Mouse (Mus musculus) erythroid progenitor cell, adult 5-6 weeks (primary cell): ENCODE results near the gene Afdn. TPM values are rescaled to one million over a fixed set of nuclear protein-coding genes. Genes with fewer than 3 reads are reported as not detected.

Experiments used
- ATAC-seq: replicated peaks from 2 replicates; pipeline ENCODE4 v1.8.0; 2016; ENCODE audit warnings: moderate number of reproducible peaks, mild to moderate bottlenecking, moderate TSS enrichment, inconsistent platforms; ENCODE audit not compliant: poor library complexity, low FRiP score, severe bottlenecking
- total RNA-seq, 2 experiments: library from RNA; stranded (forward) in 1 of 2; stranded (reverse) in 1 of 2; fragments of 150-400 nt in 1 of 2; fragments of 186-747, 209-891 nt in 1 of 2; gene quantifications; 2 replicates each; pipeline versions ENCODE4 v1.2.3 to v1.2.4; 2015 to 2017; ENCODE audit warnings: low replicate concordance in 2 of 2

Afdn gene
- 3.6 TPM in 1 of 2 replicates, not detected in the other for total RNA-seq (2015; ENCODE audit: low replicate concordance)
- total RNA-seq (2017; ENCODE audit: low replicate concordance), result 1.9 and 8.9 TPM in 2 replicates

DNA sequence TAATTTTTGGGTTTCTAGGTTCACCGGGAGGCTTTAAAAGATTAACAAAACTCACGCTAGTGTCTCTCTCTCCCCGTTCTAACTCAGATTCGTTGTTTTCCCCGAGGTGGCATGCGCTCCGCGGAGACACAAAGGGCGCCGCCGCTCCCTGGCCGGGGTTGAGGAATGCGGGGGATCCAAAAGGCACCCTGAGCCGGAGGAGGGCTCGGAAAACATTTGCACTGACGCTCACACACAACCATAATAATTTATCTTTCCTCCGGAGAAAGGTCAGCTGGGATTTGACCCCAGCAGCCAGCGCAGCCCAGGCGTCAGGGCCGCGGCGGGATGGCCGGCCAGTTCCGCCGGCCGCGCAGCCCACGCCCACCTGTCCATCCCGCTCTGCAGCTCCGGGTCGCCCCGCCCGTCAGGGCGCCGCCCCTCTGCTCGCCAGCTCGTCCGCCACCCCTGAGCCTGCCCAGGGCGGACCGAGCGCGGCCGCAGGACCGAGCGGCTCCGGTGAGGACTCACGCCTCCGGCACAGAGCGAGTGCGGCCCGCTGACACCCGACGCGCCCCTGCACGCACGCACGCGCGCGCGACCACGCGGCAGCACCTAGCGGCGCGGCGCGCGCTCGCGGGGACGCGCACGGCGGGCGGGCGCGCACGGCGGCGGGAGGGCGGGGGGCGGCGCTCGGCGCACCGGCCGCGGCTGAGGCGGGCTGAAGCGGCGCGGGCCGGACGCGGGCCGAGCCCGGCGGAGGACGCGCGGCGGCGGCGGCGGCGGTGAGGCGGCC lies at the start of gene Afdn:
TSS of gene Afdn (plus strand) at position 687 of the 775 bp plus-strand sequence.
- no peak for ATAC-seq

DNA sequence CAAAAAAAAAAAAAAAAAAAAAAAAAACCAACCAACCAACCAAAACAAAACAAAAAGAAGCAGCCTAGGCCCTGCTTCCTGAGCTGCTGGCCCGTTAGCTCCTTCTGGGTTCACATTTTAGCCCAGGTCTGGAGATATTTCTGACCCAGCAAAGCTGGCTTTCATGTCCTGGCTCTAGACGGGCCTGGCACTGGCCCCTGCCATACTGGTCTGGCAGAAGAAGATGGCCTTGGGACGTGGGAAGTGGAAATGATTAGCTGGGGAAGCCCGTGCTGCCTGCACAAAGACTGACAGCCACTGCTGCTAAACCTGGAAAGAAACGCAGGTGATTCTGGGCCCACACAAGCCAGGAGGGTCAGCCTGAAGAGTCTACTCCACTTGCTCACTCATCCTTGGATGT lies 49.2 kb upstream of the Afdn start:
- no peak for ATAC-seq

DNA sequence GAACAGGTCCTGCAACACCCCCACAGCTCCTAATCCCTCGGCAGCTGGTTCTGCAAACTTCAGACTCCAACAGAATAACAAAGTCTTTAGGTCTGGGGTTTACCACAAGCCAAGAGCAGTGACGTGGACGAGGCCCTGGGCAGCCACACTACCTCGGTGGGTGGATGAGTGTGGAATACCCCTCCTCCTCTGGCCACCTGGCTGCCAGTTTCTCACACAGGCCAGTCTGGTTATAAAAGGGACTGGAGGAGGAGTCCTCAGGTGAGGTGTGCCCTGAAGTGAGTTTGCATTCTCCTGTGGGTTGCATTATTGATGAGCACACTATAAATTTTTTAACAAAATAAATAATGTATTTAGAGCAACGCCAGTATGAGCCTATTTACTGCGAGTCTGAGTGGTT lies 48.2 kb upstream of the Afdn start:
- ATAC-seq, result no peak

DNA sequence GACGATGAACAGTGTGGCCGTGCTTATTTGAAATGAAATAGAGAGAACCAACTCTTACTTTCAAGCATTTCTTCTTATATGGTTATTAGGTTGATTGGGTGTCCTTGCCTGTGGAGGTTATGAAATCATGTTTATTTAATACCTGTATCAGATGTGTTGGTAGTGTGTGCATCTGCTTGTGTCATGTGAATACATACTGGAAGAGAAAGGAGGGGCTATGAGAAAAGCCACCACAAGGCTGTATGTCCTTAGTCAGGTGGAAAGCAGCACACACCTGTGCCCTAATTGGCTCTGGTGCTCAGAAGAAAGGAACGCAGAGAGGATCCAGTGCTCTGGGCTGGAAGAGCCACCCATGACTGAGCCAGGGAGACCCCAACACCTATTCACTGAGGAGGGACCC lies 47.8 kb upstream of the Afdn start:
- no peak for ATAC-seq

DNA sequence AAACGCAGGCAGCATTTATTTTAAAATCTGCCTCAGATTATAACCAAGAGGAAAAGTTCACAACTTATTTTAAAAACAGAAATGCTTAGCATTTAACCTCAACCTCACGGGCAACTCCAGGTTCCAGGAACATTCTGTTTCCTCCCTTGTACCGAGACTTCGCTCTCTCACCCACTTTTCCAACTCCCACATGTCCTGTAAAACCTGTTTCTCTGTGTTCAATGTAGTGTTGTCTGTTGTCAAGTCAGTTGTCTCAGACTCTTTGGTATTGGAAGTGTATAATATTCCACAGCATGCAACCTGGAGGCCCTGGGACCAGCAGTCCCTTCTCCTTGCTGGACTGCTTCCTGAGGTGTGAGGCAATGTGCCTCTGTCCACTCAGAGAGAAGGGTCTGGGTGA lies 46.2 kb upstream of the Afdn start:
- ATAC-seq, result no peak

DNA sequence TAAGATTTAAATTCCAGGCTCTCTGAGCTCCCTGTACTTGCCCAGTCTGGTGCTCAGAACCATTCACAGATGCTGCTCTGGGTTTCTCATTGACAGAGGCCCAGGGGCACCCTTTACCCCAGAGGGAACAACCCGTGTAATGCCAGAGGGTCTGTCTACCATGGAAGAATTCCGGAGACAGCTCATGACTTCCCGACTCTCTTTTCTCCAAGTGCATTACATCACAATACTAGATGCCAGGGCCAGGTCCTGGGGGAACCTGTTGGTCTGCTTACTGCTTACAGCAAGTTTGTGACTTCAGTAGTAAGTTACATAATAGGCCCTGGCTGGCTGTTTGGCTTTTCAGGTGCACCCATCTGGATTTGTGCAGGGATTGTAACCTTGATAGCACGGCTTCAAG lies 45.7 kb upstream of the Afdn start:
- ATAC-seq, result no peak

DNA sequence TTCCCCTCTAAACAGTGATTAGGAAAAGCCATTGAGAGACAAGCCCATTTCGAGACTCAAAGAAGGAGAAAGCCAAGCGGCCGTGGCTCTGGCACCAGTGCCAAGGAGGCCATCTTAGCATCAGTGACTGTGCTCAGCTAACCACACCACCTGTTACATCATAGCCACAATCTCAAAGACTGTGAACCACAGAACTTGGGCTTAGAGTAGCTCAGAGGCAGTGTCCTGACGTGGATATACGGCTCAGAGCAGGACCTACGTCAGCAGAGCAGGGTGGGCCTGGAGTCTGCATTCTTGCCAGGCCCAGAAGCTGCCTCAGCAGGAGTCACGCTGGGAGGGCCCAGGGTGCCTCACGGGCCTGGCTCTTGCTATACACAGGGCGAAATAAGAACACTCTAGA lies 44.8 kb upstream of the Afdn start:
- ATAC-seq, result no peak

DNA sequence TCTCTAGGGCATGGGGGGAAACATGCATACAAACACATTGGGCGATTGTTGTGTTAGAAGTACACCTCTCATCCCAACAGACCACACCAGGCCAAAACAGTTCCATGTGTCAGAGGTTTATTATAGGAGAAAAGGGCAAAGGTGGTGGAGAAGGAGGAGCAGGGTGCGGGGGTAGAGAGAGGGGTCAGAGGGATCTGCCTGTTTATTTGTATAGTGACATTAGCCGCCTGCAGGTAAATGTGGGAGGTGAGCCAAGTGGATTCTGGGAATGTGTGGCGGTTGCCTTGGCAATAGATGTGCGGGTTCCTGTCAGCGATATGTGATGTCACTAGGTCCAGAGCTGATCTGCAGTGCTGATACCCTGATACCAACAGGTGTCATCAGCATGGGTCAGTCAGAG lies 44.0 kb upstream of the Afdn start:
- no peak for ATAC-seq

DNA sequence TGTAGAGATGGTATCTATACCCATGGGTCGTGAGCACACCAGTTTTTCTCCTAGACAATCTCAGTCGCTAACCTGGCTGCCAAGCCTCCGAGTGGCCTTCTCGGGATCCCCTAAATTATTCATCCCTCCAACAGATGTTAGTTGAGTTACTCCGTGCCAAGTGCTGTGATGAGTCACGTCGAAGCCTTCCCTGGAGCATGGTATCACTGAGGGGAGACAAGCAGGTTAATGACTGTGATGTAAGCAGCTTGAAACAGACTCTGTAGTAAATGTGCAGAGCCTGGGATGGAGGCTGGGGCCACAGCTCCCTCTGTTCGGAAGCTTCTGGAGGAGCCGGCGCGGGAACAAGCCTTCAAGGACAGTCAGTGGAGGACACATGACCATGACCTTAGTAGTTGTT lies 42.9 kb upstream of the Afdn start:
- ATAC-seq, result no peak

DNA sequence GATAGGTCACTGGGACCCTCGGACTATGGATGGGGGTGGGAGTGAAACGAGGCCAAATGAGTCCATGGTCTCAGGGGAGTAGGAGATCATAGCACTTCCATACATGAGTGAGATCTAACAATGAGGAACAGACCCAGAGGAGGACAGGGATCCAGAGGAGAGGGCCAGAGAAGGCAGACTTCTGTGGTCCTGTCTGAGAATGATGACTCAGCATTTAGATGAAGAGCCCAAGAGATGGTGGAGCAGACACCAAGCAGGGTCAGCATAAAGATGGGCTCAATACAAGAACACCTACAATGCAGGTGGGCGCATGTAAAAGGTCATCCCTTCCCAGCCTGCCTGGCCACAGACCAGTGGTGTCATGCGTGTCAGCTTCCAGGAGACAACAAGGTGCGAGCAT lies 40.2 kb upstream of the Afdn start:
- no peak for ATAC-seq

DNA sequence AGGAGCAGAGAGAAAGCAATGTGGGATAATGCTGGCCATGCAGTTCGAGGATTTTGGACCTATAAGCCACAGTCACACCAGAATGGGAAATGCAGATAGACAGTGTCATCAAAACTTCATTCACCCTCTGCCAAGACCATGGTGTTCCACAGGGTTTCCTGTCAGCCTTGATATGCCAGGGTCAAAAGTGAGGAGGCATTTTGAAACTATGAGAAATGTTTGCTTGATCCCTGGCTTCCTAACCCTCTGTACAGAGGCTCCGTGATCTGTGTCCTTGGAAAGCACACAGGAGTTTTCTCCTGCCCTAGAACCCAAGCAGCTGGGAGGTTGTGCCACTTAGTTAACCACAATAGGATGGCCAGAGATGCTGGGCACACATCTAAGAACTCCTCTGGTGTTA lies 39.0 kb upstream of the Afdn start:
- ATAC-seq, result no peak

DNA sequence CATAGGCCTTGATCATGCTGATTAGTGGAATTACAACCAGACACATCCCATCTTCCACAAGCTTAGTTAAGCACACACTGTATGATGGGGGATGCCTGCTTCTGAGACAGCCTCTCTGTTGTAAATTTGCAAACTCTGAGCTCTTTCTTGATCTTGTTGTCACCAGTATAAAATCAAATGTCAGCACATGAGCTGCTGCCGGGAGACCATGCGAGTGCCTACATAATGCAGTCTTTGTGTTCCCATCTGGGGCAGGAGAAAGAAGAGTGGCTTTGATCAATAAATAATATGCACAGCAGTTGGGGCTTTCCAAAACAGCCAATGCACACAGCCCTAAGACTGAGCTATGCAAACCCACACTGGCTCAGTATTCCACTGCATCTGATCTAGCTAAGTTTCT lies 37.9 kb upstream of the Afdn start:
- no peak for ATAC-seq

DNA sequence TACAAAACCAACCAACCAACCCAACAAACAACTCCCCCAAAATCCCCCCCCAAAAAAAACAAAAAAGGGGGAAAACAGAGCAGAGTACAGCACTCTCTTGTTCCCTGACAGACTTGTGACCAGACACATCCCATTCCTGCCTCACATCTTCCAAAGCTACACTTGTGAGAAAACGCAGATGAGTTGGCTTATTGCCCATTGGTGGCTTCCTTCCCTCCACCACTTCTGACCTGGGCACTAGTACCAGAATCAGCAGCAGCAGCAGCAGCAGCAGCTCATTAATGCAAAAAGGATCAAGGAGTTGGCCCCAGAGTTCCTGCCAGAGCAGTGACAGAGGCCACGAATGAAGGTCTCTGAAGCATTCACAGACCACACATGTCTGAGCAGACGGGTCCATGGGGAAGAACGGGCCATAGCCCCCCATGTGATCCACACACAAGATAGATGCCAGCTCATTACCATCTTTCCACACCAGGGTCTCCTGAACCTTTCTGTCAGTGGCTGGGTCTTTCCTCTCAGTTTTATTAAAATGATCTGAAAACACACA lies 35.3 kb upstream of the Afdn start:
- ATAC-seq, result no peak

DNA sequence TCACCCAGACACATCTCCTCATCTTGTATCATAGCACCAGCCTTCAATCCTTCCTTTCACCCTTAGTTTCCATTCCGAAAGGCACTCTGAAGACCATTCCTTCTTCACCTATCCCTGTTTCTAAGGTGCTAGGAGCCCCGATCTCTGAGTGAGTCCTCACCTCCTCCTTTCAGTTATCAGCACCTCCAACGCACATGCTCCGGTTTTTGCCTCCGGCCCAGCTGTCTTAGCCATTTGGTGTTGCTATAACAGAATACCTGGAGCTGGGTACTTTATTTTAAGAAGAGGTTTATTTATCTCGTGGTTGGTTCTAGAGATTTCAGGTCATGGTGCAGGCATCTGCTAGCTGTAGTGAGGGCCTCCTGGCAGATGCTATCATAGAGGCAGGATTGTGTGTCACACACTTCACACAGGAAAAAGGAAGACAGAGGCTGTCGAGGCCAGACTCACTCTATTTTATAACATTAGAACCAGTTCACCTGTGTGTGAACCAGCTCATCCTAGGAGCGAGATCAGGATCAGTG lies 33.4 kb upstream of the Afdn start:
- no peak for ATAC-seq

DNA sequence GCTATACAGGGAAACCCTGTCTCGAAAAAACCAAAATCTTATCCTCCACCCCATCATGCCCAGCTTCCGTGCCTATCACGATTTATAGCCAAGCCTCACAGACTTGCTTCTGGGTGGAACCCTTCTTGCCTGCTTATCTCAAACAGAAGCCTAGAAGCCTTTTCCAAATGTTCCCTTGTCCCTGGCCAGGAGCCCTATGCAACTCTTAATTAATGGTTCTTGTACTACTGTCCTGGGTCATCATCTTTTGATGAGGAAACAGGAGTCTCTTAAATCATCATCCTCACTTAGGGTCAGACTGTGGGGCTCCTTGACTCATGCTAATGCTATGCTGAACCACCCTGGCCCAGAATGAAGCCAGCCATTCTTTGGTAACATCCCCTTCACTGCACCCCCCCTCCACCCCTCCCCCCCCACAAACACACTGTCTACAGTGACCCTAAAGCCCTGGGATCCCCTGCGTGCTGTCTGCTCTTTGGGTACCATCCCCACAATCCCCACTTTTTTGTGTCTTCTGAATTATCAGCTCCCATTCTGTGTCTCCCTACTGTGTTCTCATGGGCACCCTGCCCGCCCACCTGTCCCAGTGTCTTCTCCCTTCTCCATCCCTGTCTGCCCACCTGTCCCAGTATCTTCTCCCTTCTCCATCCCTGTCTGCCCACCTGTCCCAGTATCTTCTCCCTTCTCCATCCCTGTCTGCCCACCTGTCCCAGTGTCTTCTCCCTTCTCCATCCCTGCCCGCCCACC lies 29.2 kb upstream of the Afdn start:
- ATAC-seq, result no peak

DNA sequence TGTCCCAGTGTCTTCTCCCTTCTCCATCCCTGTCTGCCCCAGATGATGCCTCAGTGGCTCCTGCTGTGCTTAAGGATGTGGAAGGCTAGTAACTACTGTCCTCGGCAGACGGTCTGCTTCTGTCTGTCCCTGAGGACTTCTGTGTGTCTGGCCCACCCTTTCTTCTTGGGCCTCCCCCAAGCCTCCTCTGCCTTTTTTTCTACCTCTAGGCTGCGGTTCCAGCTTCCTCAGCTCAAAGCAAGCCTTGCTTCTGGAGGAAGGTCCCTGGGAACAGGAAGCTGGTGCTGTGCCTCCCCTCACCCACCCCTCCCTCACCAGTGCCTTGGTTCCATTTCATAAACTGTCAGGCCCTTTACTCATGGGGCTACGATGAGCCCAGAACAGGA lies 28.6 kb upstream of the Afdn start:
- ATAC-seq, result no peak

DNA sequence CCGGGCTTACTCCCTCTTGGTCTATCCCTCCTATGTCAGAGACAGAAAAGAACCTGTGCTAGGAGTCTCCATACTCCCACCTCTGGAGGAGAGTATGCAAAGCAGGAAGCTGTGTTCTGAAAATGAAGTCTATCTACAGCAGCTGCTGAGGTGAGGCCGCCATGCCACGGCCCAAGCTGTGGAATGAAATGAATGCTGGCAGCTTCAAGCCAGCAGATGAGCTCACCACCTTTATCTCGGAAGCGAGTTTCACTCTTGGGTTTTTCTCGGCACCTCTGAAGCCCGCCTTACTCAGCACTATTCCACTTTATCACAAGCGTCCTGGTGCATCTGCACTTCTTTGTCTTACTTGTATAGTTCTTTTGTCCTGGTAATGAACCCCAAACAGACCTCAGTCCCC lies 27.7 kb upstream of the Afdn start:
- ATAC-seq, result no peak

DNA sequence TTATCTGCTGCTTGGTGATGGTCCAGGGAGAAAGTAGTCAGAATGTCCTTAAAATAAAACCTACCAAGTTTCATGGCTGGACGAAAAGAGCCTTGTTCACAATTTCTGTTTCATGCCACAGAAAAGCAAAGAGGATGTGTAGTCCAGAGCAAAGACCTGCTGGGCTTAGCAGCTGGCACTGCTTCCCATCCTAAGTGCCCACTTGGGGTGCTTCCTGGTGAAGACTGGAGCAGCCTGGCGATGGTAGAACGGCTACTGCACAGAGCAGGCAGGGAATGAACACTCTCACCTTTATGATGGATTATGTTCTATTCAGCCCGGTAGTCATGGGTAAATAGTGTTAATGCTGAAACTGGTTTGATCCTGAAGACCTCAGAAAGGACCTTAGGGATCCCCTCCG lies 26.4 kb upstream of the Afdn start:
- no peak for ATAC-seq

DNA sequence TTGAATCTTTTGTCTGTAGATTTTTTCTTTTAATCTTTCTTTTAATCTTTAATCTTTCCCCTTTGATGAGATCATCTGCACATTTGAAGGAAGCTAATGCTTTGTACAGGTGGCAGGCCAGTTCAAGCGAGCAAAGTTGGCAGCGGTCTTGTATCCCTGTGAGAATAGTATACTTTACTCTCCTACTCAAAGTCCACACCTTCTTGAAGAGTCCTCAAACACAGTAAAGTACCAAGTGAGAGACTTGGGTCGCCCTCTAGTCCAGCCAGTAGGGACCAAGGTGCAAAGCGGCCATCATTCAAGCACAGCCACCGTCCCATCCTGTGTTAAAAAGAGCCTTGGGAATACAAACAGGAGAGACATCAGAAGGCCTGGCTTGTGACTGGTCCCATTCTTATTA lies 25.3 kb upstream of the Afdn start:
- ATAC-seq, result no peak

DNA sequence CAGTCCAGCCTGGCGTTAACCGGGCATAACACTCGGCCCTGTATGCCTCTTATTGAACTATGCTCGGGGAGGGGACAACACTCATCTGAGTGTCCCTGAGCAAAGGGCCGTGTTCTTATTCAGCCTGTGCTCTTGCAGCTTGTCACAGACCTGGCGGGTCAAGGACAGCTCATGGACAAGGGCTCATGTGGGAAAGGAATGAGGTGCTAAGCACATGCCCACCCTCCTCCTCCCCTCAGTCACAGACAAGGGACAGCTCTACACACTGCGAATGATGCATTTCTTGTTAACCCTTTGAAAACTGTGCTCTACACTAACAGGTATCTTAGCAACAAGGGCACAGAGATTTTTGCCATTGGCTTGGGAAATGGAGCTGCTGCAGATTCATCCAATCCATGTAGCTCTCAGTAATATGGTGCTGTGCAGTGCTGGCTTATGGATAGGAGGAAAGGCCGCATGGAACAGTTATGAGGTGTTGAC lies 24.5 kb upstream of the Afdn start:
- no peak for ATAC-seq

DNA sequence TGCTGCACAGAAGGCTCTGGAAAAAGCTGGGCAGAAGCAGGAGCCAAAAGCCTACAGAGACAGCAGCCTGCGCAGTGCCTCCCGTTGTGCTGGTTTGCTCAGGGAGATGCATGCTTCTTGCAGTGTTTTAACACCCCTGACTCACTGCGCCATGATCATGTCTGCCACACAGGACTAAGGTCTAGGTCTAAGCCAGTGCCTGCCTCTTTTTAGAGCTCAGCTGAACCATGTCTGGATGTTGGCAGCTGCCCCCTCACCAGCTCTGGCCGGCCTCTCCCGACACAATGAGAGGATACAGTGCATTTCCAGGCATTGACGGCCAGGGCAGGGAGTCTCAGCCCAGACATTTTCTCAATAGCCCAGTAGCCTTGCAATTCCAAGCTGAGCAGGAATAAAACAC lies 23.0 kb upstream of the Afdn start:
- no peak for ATAC-seq
